ENCODE assay signal across 28 mouse cellular contexts in the genomic region with DNA sequence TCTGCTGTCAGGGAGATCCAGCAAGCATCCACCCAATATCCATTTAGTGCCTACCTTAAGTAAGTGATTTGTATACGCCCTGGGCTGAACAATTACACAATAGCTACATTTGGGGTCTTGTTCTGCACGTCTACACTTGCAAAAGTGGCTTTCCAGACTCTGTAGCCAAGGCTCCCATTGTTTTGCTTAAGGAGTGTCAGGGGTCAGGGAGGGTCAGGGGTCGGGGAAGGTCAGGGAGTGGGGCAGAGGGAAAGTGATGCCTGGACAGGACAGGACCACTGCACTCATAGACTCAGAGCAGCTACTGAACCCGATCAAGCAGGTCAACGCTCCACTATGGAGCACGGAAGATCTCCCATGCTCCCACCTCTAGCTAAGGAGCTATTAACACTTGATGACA.
DNase-seq lines count a peak whose midpoint lies in the region; ATAC-seq lines count a peak whose summit lies in the region.
"Had no signal": no experiment of that assay in that cellular context is flagged by ENCODE, and none has a peak within 500 bp of the region (broad histone marks: within the 10 kb centered on the region; RNA-seq: fewer than 3 reads in every experiment).

No protein-coding gene starts in this region.

- ATAC-seq in neural tube, embryonic 15.5 days (ENCODE audit: low FRiP score) = no peak
- ATAC-seq: CD4-positive, CD25-positive, alpha-beta regulatory T cell, adult 4 months; forebrain, embryonic 14.5 days; forebrain, embryonic 16.5 days; Patski had no signal

- WGBS in neural tube, embryonic 15.5 days = 46% methylated on average over 6 of the region's 6 CpGs

- no peaks in the 10 kb centered on the region for H3K4me1 ChIP-seq in neural tube, embryonic 15.5 days
- H3K4me1 ChIP-seq: embryonic facial prominence, embryonic 13.5 days; embryonic facial prominence, embryonic 15.5 days; forebrain, embryonic 12.5 days had no signal

- H3K27me3 ChIP-seq in neural tube, embryonic 15.5 days (replicated peaks) = no peaks in the 10 kb centered on the region
- H3K27me3 ChIP-seq: embryonic facial prominence, embryonic 13.5 days; embryonic facial prominence, embryonic 15.5 days; forebrain, embryonic 12.5 days; Patski had no signal

- no peak overlapping the region for H3K4me3 ChIP-seq in neural tube, embryonic 15.5 days (replicated peaks)
- H3K4me3 ChIP-seq: embryonic facial prominence, embryonic 13.5 days; embryonic facial prominence, embryonic 15.5 days; erythroblast, embryonic 14.5 days; forebrain, embryonic 10.5 days; forebrain, embryonic 12.5 days had no signal

- H3K9me3 ChIP-seq in neural tube, embryonic 15.5 days (replicated peaks) = no peaks in the 10 kb centered on the region
- H3K9me3 ChIP-seq: embryonic facial prominence, embryonic 13.5 days; embryonic facial prominence, embryonic 15.5 days; forebrain, embryonic 10.5 days; forebrain, embryonic 12.5 days; G1E had no signal

- no peaks in the 10 kb centered on the region for H3K36me3 ChIP-seq in neural tube, embryonic 15.5 days
- H3K36me3 ChIP-seq: embryonic facial prominence, embryonic 13.5 days; embryonic facial prominence, embryonic 15.5 days; forebrain, embryonic 10.5 days; forebrain, embryonic 12.5 days; G1E had no signal

- no peak overlapping the region for H3K4me2 ChIP-seq in neural tube, embryonic 15.5 days
- H3K4me2 ChIP-seq: embryonic facial prominence, embryonic 13.5 days; embryonic facial prominence, embryonic 15.5 days; forebrain, embryonic 12.5 days had no signal

- H3K27ac ChIP-seq in neural tube, embryonic 15.5 days (replicated peaks) = no peak overlapping the region
- H3K27ac ChIP-seq: embryonic facial prominence, embryonic 13.5 days; embryonic facial prominence, embryonic 15.5 days; forebrain, embryonic 10.5 days; forebrain, embryonic 12.5 days had no signal

- peak; percentile 20 for DNase-seq in embryo, embryonic 10 days (ENCODE audit: low spot score)
- no peak for DNase-seq in embryo, embryonic 11 days
- peak; percentile 30 for DNase-seq in neural tube, embryonic 10.5 days (ENCODE audit: extremely low spot score, low spot score)
- peak; percentile 30 for DNase-seq in R1 (ENCODE audit: low read depth, low spot score)
- peak; percentile 70 for DNase-seq in embryo, embryonic 9.5 days (ENCODE audit: extremely low spot score)
- no peak for DNase-seq in kidney, adult 11 months
- DNase-seq in right cerebral cortex, postnatal 36 days (ENCODE audit: low spot score in 2 of 2) = no peak
- DNase-seq: adrenal gland, adult 2 months; adrenal gland, postnatal 10 days; adrenal gland, postnatal 25 days; B cell, adult 2 months; cerebellum, adult 11 months; cerebellum, adult 18-20 months; cerebellum, adult 8-10 months; cerebellum, adult 9-11 months; cerebellum, postnatal 14 days; cerebellum, postnatal 36 days had no signal

- H3K9ac ChIP-seq in neural tube, embryonic 15.5 days (replicated peaks) = no peak overlapping the region
- H3K9ac ChIP-seq: embryonic facial prominence, embryonic 13.5 days; embryonic facial prominence, embryonic 15.5 days; forebrain, embryonic 12.5 days had no signal

Comparison
In these comparisons a context has a peak if more than half of its experiments do, and no peak if none do; other contexts are left out.
1. DNase-seq: peak in embryo, embryonic 10 days (single experiment), neural tube, embryonic 10.5 days (single experiment), R1 (single experiment) and embryo, embryonic 9.5 days (single experiment); none in embryo, embryonic 11 days (single experiment), kidney, adult 11 months (single experiment) and right cerebral cortex, postnatal 36 days (0 of 2).